ENCODE assay signal across 14 mouse cellular contexts in the genomic region with DNA sequence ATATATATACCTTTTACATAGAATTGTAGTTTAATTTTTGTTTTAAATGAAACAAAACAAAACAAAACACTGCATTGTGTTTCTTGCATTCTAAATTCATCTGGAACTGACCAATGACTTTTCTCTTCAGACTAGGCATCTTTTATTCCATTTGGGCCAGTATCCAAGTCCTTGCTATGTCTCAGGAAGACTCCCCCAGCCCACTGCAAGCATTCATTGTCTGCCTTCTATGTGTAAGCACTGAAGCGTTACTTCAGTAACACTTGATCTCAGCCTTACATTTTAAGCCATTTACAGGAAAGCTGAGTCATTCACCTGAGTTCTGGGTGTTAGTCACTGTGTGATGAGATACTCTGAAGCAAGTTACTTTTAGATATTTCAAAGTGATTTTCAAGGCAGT.
"Had no signal": no experiment of that assay in that cellular context is flagged by ENCODE, and none has a peak within 500 bp of the region (broad histone marks: within the 10 kb centered on the region; RNA-seq: fewer than 3 reads in every experiment).

No protein-coding gene starts in this region.

- H3K4me2 ChIP-seq: kidney, embryonic 15.5 days; limb, embryonic 15.5 days; liver, embryonic 12.5 days; lung, embryonic 14.5 days; neural tube, embryonic 15.5 days had no signal

- DNase-seq: kidney, adult 2 months; kidney, postnatal 14 days; lung, embryonic 14.5 days; lung, postnatal 10 days; lung, postnatal 4 days; retina, postnatal 1 day; thymus, postnatal 36 days had no signal

- ATAC-seq: liver, embryonic 12.5 days had no signal

- H3K36me3 ChIP-seq: kidney, embryonic 15.5 days; limb, embryonic 15.5 days; liver, embryonic 12.5 days; midbrain, embryonic 10.5 days; neural tube, embryonic 15.5 days had no signal

- H3K27ac ChIP-seq: kidney, embryonic 15.5 days; left cerebral cortex, adult 2 months; limb, embryonic 15.5 days; liver, embryonic 12.5 days; midbrain, embryonic 10.5 days; neural tube, embryonic 15.5 days had no signal

- H3K27me3 ChIP-seq: limb, embryonic 15.5 days; liver, embryonic 12.5 days; neural tube, embryonic 15.5 days had no signal

- H3K9me3 ChIP-seq: kidney, embryonic 15.5 days; limb, embryonic 15.5 days; liver, embryonic 12.5 days; midbrain, embryonic 10.5 days; neural tube, embryonic 15.5 days had no signal

- H3K4me1 ChIP-seq: kidney, embryonic 15.5 days; limb, embryonic 15.5 days; liver, embryonic 12.5 days; midbrain, embryonic 10.5 days; neural tube, embryonic 15.5 days had no signal

- H3K4me3 ChIP-seq: kidney, embryonic 15.5 days; left cerebral cortex, adult 2 months; limb, embryonic 15.5 days; liver, embryonic 12.5 days; midbrain, embryonic 10.5 days; myocyte; neural tube, embryonic 15.5 days had no signal

- H3K9ac ChIP-seq: kidney, embryonic 15.5 days; limb, embryonic 15.5 days; liver, embryonic 12.5 days; lung, embryonic 14.5 days; neural tube, embryonic 15.5 days had no signal
